Mouse (Mus musculus) ZHBTc4 (cell line): ENCODE measurements around the gene Senp6.
"Not testable (repeated sequence)": the region's sequence is repeated elsewhere in the genome, so short reads cannot be mapped to it uniquely, and the experiment has no call there.

Experiments used
- DNase-seq: peaks from one replicate; pipeline ENCODE4 v3.0.0-alpha.2; 2011; ENCODE audit warnings: low read depth, low spot score

Gene Senp6

GRCm38 (mm10) chr9:80066367-80067220, at the start of gene Senp6:
TSS of gene Senp6 (plus strand) at chr9:80066903.
- DNase-seq: peak; percentile 81

GRCm38 (mm10) chr9:80020429-80020828, 46.3 kb upstream of the Senp6 start:
- no peak for DNase-seq

- no peak for DNase-seq
Measured at GRCm38 (mm10) chr9:80021648-80022047, 45.1 kb upstream of the Senp6 start.

GRCm38 (mm10) chr9:80022821-80023220, 43.9 kb upstream of the Senp6 start:
- DNase-seq: peak; percentile 35

- DNase-seq: not testable (repeated sequence)
Measured at GRCm38 (mm10) chr9:80025347-80025746, 41.4 kb upstream of the Senp6 start.

GRCm38 (mm10) chr9:80026017-80026416, 40.7 kb upstream of the Senp6 start:
- peak; percentile 84 for DNase-seq

- no peak for DNase-seq
Measured at GRCm38 (mm10) chr9:80026581-80027021, 40.1 kb upstream of the Senp6 start.

GRCm38 (mm10) chr9:80037262-80037996, 29.3 kb upstream of the Senp6 start:
- no peak for DNase-seq

GRCm38 (mm10) chr9:80037997-80038383, 28.7 kb upstream of the Senp6 start:
- DNase-seq: no peak

GRCm38 (mm10) chr9:80039296-80039815, 27.3 kb upstream of the Senp6 start:
- no peak for DNase-seq

GRCm38 (mm10) chr9:80044301-80044700, 22.4 kb upstream of the Senp6 start:
- peak; percentile 64 for DNase-seq

- peak; percentile 65 for DNase-seq
Measured at GRCm38 (mm10) chr9:80049271-80049670, 17.4 kb upstream of the Senp6 start.

- DNase-seq: no peak
Measured at GRCm38 (mm10) chr9:80052951-80053350, 13.8 kb upstream of the Senp6 start.

- no peak for DNase-seq
Measured at GRCm38 (mm10) chr9:80057690-80058089, 9.0 kb upstream of the Senp6 start.

- peak; percentile 28 for DNase-seq
Measured at GRCm38 (mm10) chr9:80065495-80065894, 1.2 kb upstream of the Senp6 start.

- DNase-seq: peak; percentile 65
Measured at GRCm38 (mm10) chr9:80067221-80068027, 721 bp downstream of the Senp6 start.

- DNase-seq: no peak
Measured at GRCm38 (mm10) chr9:80068028-80068515, 1.4 kb downstream of the Senp6 start.

GRCm38 (mm10) chr9:80068735-80069315, 2.1 kb downstream of the Senp6 start:
- no peak for DNase-seq

- DNase-seq: no peak
Measured at GRCm38 (mm10) chr9:80070026-80070425, 3.3 kb downstream of the Senp6 start.

GRCm38 (mm10) chr9:80071616-80072015, 4.9 kb downstream of the Senp6 start:
- DNase-seq: no peak

- DNase-seq: no peak
Measured at GRCm38 (mm10) chr9:80074067-80074466, 7.4 kb downstream of the Senp6 start.
